Mouse (Mus musculus) brain, embryonic 14.5 days (tissue): ENCODE measurements around the gene Capza1. TPM values are rescaled to one million over a fixed set of nuclear protein-coding genes. Genes with fewer than 3 reads are reported as not detected.
"Not testable (repeated sequence)": the region's sequence is repeated elsewhere in the genome, so short reads cannot be mapped to it uniquely, and the experiment has no call there.

Experiments used
- DNase-seq: peaks from one replicate; pipeline ENCODE4 v3.0.0-alpha.2; 2011; ENCODE audit warnings: low read depth
- CTCF ChIP-seq: fragments of 200-500 bp; IDR thresholded peaks from 2 replicates; pipeline ENCODE4 v1.5.1; 2012; ENCODE audit warnings: inconsistent platforms, mild to moderate bottlenecking, moderate library complexity, borderline replicate concordance; ENCODE audit not compliant: insufficient read depth, insufficient read length; ENCODE audit errors: extremely low read depth
- POLR2A ChIP-seq: fragments of 200-500 bp; IDR thresholded peaks from 2 replicates; pipeline ENCODE4 v1.6.1; 2012; ENCODE audit warnings: mild to moderate bottlenecking, inconsistent platforms, borderline replicate concordance; ENCODE audit not compliant: poor library complexity, insufficient read depth, insufficient read length, severe bottlenecking; ENCODE audit errors: extremely low read depth
- polyA plus RNA-seq: library from polyadenylated mRNA; depleted of rRNA; stranded (reverse); fragments of >200 nt; gene quantifications from 2 replicates; pipeline ENCODE4 v1.2.3, GENCODE M21; 2012

Capza1 gene
- polyA plus RNA-seq, 1 experiment: 77.9 TPM

DNA sequence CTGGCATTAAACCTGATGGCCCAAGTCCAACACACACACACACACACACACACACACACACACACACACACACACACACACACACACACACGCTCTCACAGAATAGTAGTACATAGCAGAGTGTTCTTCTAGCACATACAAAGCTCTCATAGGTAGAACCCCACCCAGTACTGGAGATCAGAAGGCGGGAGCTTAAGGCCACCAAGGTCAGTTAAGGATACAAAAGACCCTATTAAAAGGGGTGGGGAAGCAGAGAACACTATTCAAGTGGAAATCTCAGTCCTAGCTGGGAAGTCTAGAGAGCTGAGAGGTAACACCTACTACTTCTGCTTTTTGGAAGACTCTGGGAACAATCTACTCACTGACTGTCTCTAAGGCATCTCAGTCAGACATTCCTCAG, 49.0 kb downstream of the Capza1 start:
- no peak for DNase-seq
- TF ChIP-seq CTCF (no peak), POLR2A (no peak)

DNA sequence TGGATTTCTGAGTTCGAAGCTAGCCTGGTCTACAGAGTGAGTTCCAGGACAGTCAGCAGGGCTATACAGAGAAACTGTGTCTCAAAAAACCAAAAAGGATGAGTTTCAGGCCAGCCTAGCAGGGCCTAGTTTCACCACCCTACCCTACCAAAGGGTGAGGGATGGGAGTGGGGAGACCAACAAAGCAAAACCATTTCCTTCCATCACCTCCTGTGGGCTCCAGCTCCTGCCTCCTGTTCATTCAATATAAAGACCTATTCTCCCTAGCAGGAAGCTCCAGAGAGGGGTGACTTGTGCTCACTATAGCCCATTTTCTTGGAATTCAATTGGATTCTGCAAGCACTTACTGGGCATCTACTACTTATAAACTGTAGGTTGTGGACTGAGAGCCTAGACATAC, 49.6 kb downstream of the Capza1 start:
- DNase-seq: no peak
- TF ChIP-seq CTCF: no peak
- TF ChIP-seq POLR2A: no peak

DNA sequence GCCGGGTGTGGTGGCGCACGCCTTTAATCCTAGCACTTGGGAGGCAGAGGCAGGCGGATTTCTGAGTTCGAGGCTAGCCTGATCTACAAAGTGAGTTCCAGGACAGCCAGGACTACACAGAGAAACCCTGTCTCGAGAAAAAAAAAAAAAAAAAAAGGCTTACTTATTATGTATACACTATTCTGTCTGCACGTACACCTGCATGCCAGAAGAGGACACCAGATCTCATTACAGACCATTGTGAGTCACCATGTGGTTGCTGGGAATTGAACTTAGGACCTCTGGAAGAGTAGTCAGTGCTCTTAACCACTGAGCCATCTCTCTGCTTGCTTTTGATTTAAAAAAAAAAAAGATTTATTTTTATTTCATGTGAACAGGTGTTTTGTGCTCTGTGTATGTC, 51.1 kb downstream of the Capza1 start:
- not testable (repeated sequence) for DNase-seq

DNA sequence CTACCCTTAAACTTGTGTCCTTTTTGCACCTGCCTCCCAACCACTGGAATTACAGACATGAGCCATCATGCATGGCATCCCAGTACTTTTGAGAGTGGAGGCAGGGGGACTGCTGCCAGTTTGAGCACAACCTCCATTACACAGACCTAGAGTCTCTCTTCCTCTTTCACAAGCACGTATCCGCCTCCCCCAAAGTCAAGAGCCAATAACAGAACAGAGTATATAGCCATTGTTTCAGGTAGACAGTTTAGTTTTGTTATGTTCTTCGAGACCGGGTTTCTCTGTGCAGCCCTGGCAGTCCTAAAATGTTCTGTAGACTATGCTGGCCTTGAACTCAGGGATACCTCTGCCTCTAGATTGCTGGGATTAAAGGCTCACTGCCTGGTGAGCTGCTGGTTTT, 52.1 kb downstream of the Capza1 start:
- no peak for DNase-seq
- TF ChIP-seq POLR2A (no peak), CTCF (no peak)

DNA sequence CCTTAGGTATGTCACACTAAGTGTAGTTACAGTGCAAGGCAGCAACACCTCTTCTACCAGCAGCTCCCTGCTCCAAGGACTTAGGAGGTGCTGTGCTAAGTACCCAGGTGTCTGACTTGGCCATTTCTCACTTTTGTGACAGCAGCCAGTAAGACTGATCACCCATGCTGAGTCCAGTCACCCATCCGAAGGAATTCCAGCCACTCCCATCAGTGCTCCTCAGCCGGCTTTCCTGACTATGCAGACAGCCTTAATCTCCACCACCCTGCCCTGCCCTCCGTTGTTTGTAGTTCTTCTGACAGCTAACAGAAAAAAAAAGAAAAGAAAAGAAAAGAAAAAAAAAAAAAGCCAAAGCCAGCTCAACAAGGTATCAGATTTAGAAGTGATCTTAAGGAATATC, 52.6 kb downstream of the Capza1 start:
- no peak for DNase-seq
- TF ChIP-seq POLR2A: no peak
- TF ChIP-seq CTCF: no peak

DNA sequence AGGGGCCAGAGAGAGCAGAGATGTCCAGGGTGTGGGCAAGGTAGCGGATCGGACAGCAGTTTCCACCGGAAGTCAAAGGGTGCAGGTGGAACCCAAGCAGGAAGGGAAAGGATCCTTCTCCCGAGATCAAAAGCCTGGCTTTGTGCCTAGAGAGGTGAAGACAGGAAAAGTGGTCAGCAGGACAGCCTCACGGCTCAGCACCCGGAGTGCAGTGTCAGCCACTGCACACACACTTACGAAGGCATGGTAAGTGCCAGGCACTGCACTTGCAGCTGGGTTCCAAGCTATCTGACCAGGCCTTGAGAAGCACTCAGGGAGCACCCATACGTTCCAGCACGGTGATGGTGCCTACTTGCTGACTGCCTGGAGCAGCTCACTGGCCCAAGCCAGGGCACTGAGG, 58.8 kb downstream of the Capza1 start:
- TF ChIP-seq POLR2A: no peak

DNA sequence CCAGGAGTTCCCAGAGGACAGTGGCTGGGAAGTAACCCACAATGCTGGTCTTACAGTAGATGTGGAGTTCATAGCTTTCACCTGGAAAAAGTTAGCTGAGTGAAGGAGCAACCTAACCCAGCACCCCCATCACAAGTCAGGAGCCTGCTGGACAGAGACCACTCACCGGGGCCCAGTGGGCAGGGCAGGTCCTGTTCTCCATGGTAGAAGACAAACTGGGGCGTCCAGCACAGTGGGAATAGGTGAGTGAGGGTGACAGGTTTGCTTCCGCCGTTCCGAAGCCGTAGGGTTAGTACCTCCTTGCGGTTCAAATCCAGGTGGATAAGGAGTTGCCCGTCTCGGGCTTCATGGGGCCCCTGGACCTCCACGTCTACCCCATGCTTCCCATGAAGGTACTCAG, 60.0 kb downstream of the Capza1 start:
- TF ChIP-seq CTCF: no peak
- TF ChIP-seq POLR2A: no peak
- DNase-seq: no peak

More for the DNA sequence above, 58.8 kb downstream of the Capza1 start:
- no peak for DNase-seq

DNA sequence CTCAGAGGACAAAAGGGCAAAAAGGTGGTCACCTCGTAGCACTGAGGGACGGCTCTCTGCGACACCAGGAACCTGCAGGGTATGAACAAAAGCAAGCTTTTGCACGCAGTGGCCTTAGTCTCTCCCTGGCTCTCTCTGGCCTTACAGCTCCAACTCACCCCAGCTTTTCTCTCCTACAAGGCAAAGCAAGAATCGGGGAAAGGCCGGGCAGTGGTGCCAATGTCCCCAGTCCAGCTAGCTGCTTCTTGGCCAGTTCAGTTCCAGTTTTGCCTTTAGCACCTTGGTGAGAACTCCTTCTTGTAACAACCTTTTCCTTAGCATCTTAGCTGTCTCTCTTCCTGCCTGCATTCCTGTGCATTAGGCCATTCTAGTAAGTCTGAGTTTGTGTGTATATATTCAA, 62.8 kb downstream of the Capza1 start:
- no peak for DNase-seq
- TF ChIP-seq CTCF (no peak), POLR2A (no peak)

DNA sequence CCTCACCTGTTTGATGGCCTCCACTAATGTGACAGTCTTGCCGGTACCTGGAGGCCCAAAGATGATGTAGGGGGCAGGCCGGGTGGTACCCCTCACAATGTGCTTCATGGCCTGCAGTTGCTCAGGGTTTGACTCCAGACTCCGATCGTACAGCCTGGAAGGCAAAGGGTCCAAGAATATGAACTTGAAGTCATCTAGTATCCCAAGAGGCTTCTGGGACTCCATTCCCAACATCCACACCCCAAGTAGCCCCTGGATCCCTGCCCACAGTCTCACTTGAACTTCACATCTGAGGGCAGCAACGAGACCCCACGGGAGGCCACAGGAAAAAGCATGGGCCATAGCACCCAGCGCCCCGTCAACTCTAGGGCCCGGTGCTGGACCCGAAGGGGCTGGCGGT, 63.6 kb downstream of the Capza1 start:
- no peak for DNase-seq
- TF ChIP-seq CTCF: no peak
- no peak for TF ChIP-seq POLR2A

DNA sequence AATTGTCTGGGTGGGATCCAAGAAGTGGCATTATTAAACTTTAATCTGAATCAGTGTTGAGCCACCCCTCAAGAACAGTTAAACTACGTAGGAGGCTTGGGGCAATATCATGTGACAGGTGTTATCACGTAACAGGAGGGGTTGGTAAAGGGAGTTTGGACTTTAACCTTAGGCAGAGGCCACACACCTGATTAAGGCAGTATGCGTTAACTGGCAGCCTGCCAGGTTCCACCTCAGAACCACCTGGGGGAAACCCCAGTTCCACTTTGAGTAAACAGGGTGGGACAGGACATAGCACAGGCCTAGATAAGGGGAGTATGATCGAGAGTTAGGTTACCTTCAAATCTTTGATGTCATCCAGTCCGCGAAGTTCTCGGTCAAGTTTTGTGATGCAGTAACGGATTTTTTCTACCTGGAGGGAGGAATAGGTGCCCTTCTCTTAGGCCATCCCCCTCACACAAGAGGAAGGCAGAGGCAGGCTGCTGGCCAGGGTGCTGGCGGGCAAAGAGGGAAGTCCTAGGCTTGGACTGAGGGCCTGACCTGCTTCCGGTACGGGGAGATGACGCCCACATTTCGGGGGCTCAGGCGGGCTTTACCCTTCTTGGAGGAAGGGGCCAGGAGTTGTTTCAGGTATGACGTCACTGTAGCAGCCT, 67.7 kb downstream of the Capza1 start:
- no peak for DNase-seq
- TF ChIP-seq CTCF (no peak), POLR2A (no peak)

DNA sequence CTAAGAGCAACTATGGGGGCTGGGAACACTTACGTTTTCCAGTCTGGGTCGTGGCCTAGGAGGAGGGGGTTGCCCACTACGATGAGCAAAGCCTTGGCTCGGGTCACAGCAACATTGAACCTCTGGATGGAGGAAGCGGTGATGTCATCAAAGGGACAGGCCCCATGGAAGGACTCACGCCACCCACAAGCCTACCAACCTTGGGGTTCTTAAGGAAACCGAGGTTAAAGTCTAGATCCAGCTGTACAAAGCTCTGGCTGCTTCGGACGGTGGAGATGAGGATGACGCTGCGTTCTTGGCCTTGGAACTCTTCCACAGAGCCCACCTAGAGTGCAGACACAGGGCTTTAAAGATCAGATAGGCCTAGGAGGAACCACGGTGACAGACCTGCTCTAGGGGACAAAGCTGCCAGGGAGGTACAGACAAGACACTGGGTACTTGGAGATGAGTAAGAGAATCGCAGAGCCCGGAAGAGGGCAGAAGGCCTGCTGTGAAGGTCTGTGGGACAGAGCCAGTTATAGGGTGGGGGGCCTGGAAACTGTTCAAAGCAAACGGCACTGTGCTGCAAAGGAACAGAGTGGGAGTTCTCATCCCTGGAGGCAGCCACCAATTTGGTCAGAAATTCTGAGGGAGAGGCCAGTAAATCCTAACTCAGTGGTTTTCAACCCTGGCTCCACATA, 68.5 kb downstream of the Capza1 start:
- no peak for DNase-seq
- no peak for TF ChIP-seq POLR2A
- TF ChIP-seq CTCF: no peak

DNA sequence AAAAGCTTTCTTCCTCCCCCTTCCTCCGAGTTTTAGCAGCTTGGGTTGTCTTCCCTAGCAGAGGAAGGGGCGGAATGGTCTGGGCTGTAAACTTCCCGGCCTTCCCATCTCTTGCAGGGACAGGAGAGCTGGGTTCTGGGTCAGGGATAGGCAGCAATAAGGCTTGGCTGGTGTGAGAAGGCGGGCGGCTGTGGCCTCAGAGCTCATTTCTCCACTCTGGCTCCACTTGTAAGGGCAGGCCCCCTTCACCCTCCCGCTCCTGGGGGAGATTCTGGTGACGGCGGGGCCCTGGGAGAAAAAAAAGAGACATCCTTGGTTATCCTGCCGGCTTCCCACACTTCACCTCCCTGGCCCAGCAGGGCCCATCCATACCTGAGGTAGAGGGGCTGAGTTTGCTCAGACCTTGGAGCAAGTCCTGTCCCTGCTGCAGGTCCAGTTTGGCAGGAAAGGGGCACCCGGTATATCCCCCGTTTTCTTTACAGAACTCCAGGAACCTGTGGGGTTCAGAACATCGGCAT, 69.3 kb downstream of the Capza1 start:
- TF ChIP-seq CTCF (no peak), POLR2A (no peak)
- no peak for DNase-seq

DNA sequence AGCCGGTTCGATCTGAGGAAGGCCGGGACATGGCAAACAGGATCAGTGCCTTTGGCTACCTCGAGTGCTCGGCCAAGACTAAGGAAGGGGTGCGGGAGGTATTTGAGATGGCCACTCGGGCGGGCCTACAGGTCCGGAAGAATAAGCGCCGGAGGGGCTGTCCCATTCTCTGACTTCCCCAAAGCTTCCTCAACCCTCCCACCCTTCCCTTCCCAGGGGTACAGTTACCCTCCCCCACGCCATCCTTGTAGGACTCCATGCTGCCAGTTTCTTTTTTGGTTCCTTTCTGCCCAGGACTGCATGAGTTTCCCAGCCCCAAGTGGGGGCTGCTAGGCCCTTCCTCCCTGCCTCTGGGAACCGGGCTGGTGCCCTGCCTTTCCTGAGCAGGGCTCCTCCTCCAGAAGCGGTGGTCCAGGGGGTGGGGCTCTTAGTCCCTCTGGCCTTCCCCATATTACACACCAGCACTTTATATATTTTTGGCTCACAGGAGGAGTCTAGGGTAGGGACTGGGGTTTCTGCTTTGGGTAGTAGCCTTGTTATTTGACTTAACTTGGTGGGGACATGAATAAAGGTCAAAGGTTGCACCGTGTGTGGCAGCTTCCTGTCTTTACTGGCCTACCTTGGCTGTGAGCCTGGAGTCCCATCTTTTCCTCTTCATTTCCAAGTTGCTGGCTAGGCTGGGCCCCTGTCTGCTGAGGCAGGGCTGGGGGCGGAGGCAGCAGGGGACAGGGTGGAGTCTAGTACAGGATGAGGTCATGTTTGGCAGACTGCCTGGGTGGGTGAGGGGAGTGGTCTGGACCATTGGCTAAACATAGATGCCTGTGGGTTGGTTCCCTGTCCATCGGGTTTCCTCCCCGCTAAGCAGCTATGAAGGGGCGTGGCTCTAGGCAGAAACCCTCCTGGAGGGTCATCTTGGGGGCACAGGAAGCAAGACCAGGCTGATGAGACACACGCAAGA, 70.2 kb downstream of the Capza1 start:
- TF ChIP-seq POLR2A: no peak
- TF ChIP-seq CTCF: no peak
- DNase-seq: peak; percentile 95

DNA sequence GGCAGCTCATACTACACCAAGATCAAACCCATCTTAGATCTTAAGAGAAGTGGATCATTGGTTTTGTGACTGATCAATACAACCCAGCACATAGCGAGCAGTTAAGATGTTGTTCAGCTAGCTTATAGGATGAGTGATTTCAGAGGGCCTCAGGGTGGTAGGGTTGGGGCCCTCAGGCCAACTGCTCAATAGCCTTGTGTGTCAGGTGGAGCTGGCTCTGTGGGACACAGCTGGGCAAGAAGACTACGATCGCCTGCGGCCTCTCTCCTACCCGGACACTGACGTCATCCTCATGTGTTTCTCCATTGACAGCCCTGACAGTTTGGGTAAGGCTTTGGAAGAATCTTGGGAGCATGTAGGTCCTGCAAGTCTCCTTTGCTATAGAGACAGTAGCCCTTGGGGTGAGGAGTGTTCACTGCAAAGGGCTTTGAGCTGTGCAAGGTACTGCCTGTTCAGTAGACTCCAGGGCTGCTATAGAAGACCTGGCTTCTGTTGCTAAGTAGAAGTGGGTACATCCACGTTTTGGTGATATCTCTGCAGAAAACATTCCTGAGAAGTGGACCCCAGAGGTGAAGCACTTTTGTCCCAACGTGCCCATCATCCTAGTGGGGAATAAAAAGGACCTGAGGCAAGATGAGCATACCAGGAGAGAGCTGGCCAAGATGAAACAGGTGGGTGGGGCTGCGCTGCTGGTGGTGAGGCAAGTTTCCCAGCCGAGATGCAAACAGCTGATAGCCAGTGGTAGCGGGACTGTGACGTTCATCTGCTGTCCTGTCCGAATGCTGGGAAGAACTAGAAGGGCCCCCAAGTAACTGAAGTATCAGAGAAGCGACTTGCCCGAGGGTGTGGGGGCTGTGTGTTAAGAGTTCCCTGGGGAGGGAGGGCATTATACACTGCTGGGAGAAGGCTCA, 71.7 kb downstream of the Capza1 start:
- DNase-seq: no peak
- TF ChIP-seq POLR2A: no peak
- no peak for TF ChIP-seq CTCF
